In genomic region chr15:75392924-75393464, GRCm38 (mm10) we compare ENCODE assay signal across 6 mouse cellular contexts.
A peak's percentile ranks its signal among the peaks of the same experiment; 100 is the strongest.
DNase-seq lines count a peak whose midpoint lies in the region; ATAC-seq lines count a peak whose summit lies in the region.
"Not testable (repeated sequence)": the region's sequence is repeated elsewhere in the genome, so short reads cannot be mapped to it uniquely, and the experiment has no call there.

No protein-coding gene starts in this region.

- peak; percentile 65 for DNase-seq in kidney, adult 18-20 months
- DNase-seq in kidney, adult 9 months: peak; percentile 92
- DNase-seq in kidney, postnatal 25 days: peak; percentile 64 to 89
- DNase-seq in lung, postnatal 36 days: peak; percentile 2

- H3K9me3 ChIP-seq in intestine, embryonic 16.5 days (ENCODE audit: control insufficient read depth, low read length); liver, embryonic 15.5 days (replicated peaks): not testable (repeated sequence)

- ATAC-seq in intestine, embryonic 16.5 days: peak; percentile 44; the same call in 1 of the 2 replicates
- ATAC-seq in liver, embryonic 15.5 days (ENCODE audit: insufficient read depth): not testable (repeated sequence)

- not testable (repeated sequence) for H3K9ac ChIP-seq in intestine, embryonic 16.5 days (ENCODE audit: low read depth, low read length); liver, embryonic 15.5 days

- H3K4me2 ChIP-seq in intestine, embryonic 16.5 days (ENCODE audit: low read depth, low read length); liver, embryonic 15.5 days: not testable (repeated sequence)

- H3K36me3 ChIP-seq in intestine, embryonic 16.5 days (ENCODE audit: control insufficient read depth, insufficient read depth, low read length); liver, embryonic 15.5 days (replicated peaks): not testable (repeated sequence)

- H3K27me3 ChIP-seq in intestine, embryonic 16.5 days (replicated peaks; ENCODE audit: control insufficient read depth, insufficient read depth, low read length); liver, embryonic 15.5 days: not testable (repeated sequence)

- H3K4me3 ChIP-seq in intestine, embryonic 16.5 days (ENCODE audit: low read length); liver, embryonic 15.5 days (replicated peaks): not testable (repeated sequence)

- not testable (repeated sequence) for H3K4me1 ChIP-seq in intestine, embryonic 16.5 days (ENCODE audit: control insufficient read depth, insufficient read depth, low read length); liver, embryonic 15.5 days (replicated peaks)

- peak overlapping the region; percentile 28; the same call in 1 of the 2 replicates for H3K27ac ChIP-seq in intestine, embryonic 16.5 days (ENCODE audit: low read length)
- peak overlapping the region; percentile 59 for H3K27ac ChIP-seq in liver, embryonic 15.5 days (replicated peaks)

- 65% methylated on average over 7 of the region's 7 CpGs for WGBS in intestine, embryonic 16.5 days
- WGBS in liver, embryonic 15.5 days (ENCODE audit: insufficient replicate concordance): 45% methylated on average over 7 of the region's 7 CpGs

Comparison
In these comparisons a context has a peak if more than half of its experiments do, and no peak if none do; other contexts are left out.
1. DNase-seq: peak in every context shown above with its lines; median percentile 92 in kidney, adult 9 months; 76 in kidney, postnatal 25 days; 65 in kidney, adult 18-20 months; 2 in lung, postnatal 36 days.